Mouse (Mus musculus) CD4-positive naive resting alpha-beta T cell, adult 57 days (primary cell): Measurements from ENCODE around the gene Ppp1r37. TPM values are rescaled to one million over a fixed set of nuclear protein-coding genes. Genes with fewer than 3 reads are reported as not detected.

Experiments used
- total RNA-seq: library from RNA; stranded (reverse); gene quantifications from one replicate; pipeline ENCODE4 v1.2.4, GENCODE M21; 2023

Ppp1r37 gene
- 61.6 TPM for total RNA-seq

GRCm38 (mm10) chr7:19562643-19563410, at the start of gene Ppp1r37:
Gene Ppp1r37, minus strand, starts transcription at chr7:19563076.

DNA sequence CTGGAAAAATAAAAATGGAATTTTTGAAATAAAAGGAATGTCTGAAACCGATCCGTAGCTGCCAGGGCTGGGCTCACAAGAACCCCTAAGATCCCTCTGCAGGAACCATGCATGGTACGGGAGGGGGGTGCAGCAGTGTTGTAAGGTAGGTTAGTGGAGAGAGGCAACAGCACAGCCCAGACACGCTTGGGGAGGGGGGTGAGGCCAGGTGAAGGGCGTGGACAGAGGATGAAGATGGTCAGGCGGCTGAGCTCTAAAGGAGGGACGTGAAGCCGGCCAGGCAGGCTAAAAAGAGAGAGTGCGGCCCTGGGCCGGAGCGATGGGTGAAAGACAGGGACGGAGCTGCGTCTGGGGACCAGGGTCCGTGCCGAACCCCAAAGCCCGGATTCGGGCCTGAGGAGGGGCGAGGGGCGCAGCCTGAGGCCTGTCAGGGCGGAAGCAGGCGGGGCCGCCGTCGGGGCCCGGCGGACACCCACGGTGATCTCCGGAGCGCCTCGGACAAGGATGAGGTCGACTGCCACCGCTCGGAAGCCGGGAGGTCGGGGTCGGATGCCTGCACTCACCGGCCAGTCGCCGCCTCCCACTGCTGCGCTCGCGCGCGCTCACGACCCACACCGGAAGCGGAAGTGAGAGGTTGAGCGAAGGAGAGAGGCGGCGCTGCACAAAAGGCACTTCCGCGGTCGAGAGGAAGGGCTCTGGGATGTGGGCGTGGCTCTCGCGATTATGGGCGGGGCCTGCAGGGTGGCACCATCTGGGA, 41.2 kb upstream of the Ppp1r37 start, which contains the start of gene Clasrp:
Clasrp (minus strand) TSS at position 638 of the 757 bp plus-strand sequence.

GRCm38 (mm10) chr7:19577141-19577852, 14.4 kb upstream of the Ppp1r37 start, which contains the start of the genes Zfp296 and Gemin7:
Gene Zfp296, plus strand, starts transcription at chr7:19577287.
Gene Gemin7, minus strand, starts transcription at chr7:19577595.

DNA sequence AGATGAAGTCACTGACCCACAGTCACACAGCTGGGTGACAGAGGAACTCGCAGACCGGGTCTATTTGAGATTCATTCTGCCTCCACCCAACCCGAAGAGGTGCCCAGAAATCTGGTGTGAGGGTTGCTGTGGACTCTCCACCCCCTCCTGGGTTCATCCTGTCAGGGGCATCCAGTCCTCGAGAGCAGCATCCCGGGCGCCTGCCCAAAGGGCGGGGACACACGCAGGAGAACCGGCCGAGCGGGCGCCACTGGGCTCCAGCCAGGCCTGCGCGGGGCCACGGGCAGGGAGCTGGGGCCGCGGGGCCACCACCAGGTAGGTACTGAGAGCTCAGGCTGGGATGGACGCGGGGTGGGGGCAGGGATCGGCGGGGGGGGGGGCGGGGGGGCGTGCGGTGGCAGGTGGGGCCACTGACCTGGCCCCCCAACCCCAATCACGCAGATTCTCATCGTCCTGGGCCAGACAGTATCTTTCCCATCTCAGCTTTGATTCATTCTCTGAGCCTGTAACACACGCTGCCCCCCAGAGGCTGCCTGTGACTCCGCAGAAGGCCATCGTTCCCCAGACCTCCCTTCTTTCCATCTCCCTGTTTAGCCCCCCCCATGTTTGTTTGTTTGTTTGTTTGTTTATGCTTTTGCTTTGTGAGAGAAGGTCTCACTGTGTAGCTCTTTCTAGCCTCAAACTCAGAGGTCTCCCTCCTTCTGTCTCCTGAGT, 45.1 kb downstream of the Ppp1r37 start, which contains the start of gene Nkpd1:
Nkpd1 (plus strand) TSS at position 187 of the 714 bp plus-strand sequence.

GRCm38 (mm10) chr7:19508150-19508923, 54.5 kb downstream of the Ppp1r37 start, which contains the start of the genes Bloc1s3 and Trappc6a:
Gene Bloc1s3, minus strand, starts transcription at chr7:19508367.
Gene Trappc6a, plus strand, starts transcription at chr7:19508395.

Other genes starting within 250 kb of the Ppp1r37 start
- gene Ercc1, start 218.3 kb downstream of the Ppp1r37 start, total RNA-seq: 55.4 TPM
- gene Cd3eap, start 203.6 kb downstream of the Ppp1r37 start, total RNA-seq: 15.5 TPM
- gene Ppp1r13l, start 203.3 kb downstream of the Ppp1r37 start, total RNA-seq: 1.5 TPM
- 74.3 TPM for gene Ercc2, start 181.1 kb downstream of the Ppp1r37 start, total RNA-seq
- 7.1 TPM for gene Klc3, start 159.0 kb downstream of the Ppp1r37 start, total RNA-seq
- gene Ckm, start 158.3 kb downstream of the Ppp1r37 start, total RNA-seq: not detected
- gene Mark4, start 104.3 kb downstream of the Ppp1r37 start, total RNA-seq: 34.7 TPM
- not detected for gene Exoc3l2, start 99.7 kb downstream of the Ppp1r37 start, total RNA-seq
- 4.1 TPM for gene Bloc1s3, start 54.7 kb downstream of the Ppp1r37 start, total RNA-seq
- gene Trappc6a, start 54.7 kb downstream of the Ppp1r37 start, total RNA-seq: 25.3 TPM
- gene Nkpd1, start 45.2 kb downstream of the Ppp1r37 start, total RNA-seq: not detected
- 0.83 TPM for gene Zfp296, start 14.2 kb upstream of the Ppp1r37 start, total RNA-seq
- gene Gemin7, start 14.5 kb upstream of the Ppp1r37 start, total RNA-seq: 52.5 TPM
- gene Clasrp, start 41.4 kb upstream of the Ppp1r37 start, total RNA-seq: 84.2 TPM
- 56.3 TPM for gene Relb, start 66.4 kb upstream of the Ppp1r37 start, total RNA-seq
- 76.6 TPM for gene Clptm1, start 102.0 kb upstream of the Ppp1r37 start, total RNA-seq
- not detected for gene Apoc2, start 114.9 kb upstream of the Ppp1r37 start, total RNA-seq
- not detected for gene Gm44805, start 118.3 kb upstream of the Ppp1r37 start, total RNA-seq
- gene Apoc4, start 118.4 kb upstream of the Ppp1r37 start, total RNA-seq: not detected
- gene Apoc1, start 129.6 kb upstream of the Ppp1r37 start, total RNA-seq: 2.0 TPM
- gene Apoe, start 136.1 kb upstream of the Ppp1r37 start, total RNA-seq: 38.1 TPM
- gene Tomm40, start 152.4 kb upstream of the Ppp1r37 start, total RNA-seq: 56.8 TPM
- gene Nectin2, start 187.4 kb upstream of the Ppp1r37 start, total RNA-seq: 0.62 TPM
- 2.0 TPM for gene Bcam, start 207.9 kb upstream of the Ppp1r37 start, total RNA-seq
- not detected for gene Cblc, start 233.7 kb upstream of the Ppp1r37 start, total RNA-seq